Mouse (Mus musculus): Measurements from ENCODE around the gene Mfrp.

Gene Mfrp

DNA sequence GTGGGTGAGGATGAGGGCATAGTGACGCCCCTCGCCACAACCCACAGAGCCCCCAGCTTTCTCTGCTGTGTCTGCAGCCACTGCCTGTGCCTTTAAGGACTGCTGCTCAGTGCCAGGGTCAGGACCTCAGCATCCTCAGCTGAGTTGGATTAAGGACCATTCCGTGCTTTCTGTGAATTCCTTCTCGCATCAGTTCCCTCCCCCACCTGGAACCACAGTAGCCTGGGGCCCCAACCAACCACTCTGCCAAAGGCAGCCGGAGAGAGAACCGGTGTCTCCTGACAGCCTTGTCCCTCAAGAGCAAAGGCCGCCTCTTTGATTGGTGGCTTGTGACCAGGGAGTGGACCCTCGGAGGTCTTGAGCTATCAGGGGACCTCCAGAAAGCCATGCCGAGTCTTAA lies at the start of gene Mfrp:
Gene Mfrp (plus strand): TSS at position 240 of the 400 bp plus-strand sequence.
- DNase-seq = no peak

GRCm38 (mm10) chr9:44052855-44053254 lies 48.7 kb upstream of the Mfrp start:
- no peak for DNase-seq

GRCm38 (mm10) chr9:44053936-44054335 lies 47.6 kb upstream of the Mfrp start:
- DNase-seq = no peak

GRCm38 (mm10) chr9:44058606-44059005 lies 42.9 kb upstream of the Mfrp start:
- DNase-seq = no peak

- DNase-seq = no peak
Observed at GRCm38 (mm10) chr9:44065177-44065576, 36.4 kb upstream of the Mfrp start.

DNA sequence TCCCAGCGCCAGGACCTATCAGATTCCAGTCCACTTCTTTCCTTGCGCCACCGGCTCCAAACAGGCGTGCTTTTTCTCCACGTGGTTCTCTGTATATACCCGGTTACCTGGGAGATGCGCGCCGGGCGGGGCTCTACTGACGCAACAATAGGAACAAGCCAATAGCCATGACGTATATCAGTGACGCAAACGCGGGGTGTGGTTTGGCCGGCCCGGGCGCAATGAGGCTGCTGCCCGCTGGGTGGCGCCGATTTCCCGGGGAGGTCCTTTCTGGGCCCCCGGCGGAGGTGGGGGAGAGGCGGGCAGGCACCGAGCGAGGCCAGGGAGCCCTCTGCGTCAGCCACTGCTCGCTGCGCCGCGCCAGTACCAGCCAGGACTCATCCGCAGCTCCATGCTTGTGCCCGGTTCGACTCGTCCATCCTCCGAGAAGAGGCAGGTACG lies 34.7 kb upstream of the Mfrp start, which contains the start of gene Usp2:
Gene Usp2 (plus strand): TSS at position 237 of the 441 bp plus-strand sequence.
- DNase-seq = peak; percentile 100

DNA sequence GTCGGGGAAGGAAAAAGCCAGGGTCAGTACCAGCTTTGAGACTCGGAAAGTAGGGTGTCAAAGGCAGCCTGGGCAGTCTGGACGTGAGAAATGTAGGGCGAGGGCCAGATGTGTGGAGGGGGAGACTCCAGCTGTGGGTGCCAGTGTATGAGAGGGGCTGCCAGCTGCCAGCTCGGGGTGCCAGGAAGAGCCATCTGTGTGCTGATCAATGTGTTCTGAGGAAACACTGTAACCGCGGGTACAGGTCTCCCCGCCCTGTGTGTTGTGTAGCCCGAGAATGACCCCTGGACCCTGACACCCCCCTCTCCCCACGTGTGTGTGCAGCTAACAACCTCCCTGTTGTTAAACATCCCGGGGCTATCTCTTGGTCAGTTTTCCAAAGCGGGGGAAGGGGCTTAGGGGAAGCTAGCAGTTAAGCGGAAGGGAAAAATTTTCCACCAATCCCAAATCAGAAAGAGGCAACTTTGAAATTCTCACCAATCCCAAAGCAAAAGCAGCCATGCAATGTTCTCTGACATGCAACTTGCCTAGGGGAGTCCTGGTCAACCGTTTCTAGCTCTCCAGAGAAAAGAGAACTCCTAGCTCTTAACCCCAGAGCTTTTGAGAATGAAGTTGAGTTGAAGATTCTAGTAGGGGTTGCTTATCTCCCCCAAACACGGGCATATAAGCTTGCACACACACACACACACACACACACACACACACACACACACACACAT lies 34.1 kb upstream of the Mfrp start:
- no peak for DNase-seq

DNA sequence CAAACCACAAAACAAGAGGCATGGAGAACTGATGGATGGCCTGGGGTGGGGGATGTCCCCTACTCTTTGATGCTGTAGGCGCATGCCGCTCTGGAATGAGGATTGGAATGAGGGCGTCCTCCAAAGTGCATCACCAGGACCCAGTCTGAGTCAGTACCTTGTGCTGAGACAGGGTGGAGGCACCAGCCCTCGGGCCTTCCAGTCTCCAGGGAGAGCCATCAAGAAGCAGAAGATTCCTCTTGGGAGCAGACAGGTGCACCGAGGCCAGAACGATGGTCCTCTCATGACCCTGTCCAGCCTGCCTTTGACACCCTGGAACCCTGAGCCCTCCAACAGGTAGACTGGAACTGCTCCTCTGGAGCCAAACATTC lies 33.6 kb upstream of the Mfrp start:
- peak; percentile 14 for DNase-seq

- DNase-seq = no peak
Observed at GRCm38 (mm10) chr9:44069252-44069651, 32.3 kb upstream of the Mfrp start.

DNA sequence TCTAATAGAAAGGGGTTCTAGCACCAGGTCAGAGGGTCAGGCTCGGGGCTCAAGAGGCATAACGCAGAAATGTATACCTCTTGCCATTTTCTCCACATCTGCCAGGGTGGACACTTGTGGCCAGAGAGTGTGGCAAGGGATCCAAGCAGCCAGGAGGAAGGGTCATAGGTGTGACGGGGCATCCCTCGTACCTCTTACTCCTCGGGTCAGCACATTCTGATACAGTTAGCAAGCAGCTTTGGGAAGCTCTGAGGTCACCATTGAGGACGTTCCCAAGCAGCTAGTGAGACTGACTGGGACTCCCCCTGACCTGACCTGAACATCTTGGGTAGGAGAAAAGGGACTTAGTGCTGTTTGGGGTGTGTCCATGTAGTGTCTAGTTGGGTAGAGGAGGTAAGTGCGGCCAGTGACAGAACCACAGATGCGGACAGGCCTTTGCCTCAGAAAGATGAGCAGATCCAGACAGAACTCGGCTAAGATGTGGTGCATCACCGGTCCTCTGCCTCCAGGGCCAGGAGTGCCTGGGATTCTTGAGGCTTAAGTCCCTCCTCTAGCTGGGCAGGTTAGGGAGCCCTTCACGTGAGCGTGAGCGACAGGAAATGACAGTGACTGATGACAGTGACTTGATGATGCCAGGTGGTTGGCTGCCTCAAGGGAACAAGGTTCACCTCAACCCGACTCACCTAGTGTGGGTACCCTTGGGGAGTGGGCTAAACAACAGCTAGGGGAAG lies 31.3 kb upstream of the Mfrp start:
- no peak for DNase-seq

DNA sequence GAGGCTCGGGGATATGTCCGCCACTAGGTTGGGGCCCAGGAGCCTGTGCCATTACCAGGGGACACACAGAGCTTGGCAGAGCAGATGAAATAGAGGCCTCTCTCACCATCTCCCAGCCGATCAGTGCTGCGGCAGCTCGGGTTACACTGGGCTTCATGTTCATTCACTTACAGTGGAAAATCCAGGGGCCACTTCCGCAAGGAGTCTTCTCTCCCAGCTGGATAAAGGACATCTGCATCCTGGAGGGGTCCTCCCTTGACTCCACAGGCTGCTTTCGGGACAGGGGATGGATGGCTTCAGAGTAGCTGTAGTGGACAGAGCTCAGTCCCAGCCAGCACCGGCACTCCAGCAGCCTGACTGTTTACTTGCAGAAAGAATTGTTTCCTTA lies 30.7 kb upstream of the Mfrp start:
- no peak for DNase-seq

DNA sequence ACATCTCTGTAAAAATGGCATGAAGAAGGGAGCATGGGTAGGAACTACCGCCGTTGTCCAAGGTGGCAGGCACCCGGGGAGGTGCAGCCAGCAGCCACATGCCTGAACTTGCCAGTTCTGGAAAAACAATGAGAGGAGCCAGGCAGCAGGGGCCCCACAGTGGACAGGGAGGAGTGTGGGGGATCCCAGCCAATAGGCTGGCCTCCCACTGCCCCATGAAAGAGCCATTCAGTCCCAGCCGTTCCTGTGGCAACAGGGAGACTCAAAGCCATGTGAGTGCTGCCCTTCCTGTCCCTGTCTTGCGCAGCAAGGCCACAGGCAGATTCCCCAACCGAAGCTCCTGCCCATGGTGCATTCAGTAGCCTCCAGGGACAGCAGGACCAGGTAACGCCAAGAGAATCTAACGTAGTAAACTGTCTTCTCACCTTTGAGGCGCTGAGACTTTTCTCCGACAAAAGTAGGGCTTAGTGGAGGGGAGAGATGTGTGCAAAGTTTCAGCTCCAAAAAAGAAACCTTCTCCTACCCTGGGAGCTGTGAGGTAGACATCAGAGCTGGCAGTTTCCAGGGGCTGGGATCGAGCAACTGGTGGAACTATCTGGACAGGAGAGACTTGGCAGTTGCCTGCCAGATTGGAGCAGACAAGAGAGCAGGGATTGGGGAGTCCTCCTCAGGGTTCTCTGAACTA lies 29.5 kb upstream of the Mfrp start:
- peak; percentile 73 for DNase-seq

GRCm38 (mm10) chr9:44072599-44072915 lies 29.0 kb upstream of the Mfrp start:
- DNase-seq = peak; percentile 60

GRCm38 (mm10) chr9:44073115-44073514 lies 28.4 kb upstream of the Mfrp start:
- peak; percentile 11 for DNase-seq

- no peak for DNase-seq
Observed at GRCm38 (mm10) chr9:44074395-44075275, 26.9 kb upstream of the Mfrp start.

GRCm38 (mm10) chr9:44075276-44075995 lies 26.1 kb upstream of the Mfrp start:
- no peak for DNase-seq

GRCm38 (mm10) chr9:44075996-44076763 lies 25.3 kb upstream of the Mfrp start:
- no peak for DNase-seq

GRCm38 (mm10) chr9:44076764-44077120 lies 24.8 kb upstream of the Mfrp start:
- peak; percentile 70 for DNase-seq

- DNase-seq = no peak
Observed at GRCm38 (mm10) chr9:44077266-44077910, 24.1 kb upstream of the Mfrp start.

DNA sequence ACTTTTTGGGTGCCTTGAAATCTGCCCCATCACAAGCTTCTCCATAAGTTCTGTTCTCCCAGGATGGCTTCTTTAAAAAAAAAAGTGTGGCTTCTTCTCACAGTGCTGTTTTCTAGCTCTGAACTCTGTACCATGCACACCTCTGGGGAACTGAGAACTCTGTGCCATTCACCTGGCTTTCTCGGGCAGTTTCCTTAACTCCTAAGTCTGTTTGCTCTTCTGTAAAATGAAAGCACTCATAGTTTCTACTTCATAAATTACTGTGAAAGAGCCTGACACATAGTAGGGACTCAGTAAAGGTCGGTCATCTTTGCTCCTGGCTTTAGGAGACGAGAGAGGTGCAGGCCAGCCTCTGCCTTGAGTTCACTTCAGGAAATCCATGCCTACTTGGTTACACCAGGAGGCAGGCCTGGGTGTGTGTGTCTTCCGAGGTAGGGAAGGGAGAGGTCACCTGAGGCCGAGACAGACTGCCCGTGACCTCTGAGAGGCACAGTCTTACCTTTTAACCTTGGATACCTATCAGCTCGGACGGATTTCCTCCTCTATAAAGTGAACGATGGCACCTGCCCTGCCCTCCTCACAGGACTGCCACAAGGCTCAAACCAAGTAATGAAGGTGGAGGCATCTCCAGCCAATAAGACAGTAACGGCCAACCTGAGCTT lies 23.3 kb upstream of the Mfrp start:
- DNase-seq = no peak

All from right cerebral cortex, adult 18-20 months (tissue).